Mouse (Mus musculus): ENCODE results near the gene Cst13. TPM values are rescaled to one million over a fixed set of nuclear protein-coding genes. Genes with fewer than 3 reads are reported as not detected.

The Cst13 gene
- polyA plus RNA-seq, 1 experiment from 2014 or later, result not detected

DNA sequence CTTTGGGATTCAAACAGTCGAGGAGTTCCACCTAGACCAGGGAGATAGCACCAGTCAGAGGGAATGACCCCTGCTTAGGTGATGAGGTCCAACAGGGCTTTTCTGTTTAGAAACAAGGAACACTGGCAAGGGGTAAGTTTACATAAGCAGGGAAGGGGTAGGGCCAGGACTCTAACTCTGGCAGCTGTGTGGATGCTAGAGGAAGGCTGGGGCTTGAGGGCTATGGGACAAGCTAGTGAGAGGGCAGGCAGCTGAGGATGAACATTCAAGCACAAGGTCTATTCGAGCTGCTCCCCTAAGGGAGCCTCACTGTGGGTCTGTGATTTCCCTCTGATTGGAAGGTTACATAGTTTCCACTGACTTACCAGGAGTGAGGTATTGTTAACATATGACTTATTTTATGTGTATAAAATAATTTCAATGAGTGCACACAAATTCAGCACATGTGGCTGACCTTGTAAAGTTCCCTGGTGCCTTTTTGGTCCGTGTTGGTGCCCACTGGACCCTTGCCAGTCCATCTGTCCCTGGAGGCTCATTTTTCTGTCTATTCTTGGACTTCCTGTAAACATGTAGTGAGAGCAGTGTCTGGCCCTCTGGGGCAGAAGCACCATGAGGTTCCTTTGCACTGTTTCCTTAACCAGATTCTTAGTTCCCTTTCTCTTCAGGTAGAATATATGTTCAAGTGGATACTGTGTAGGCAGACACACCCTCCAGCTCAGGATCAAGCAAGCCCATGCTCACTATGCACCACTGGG, 57.3 kb downstream of the Cst13 start:
- H3K27me3 ChIP-seq, result no peaks in the 10 kb centered on the region
- peaks cover 6% of the 10 kb centered on the region for H3K36me3 ChIP-seq
- peaks cover 29% of the 10 kb centered on the region for H3K4me1 ChIP-seq (replicated peaks)
- WGBS, result 57% methylated on average over 3 of the region's 3 CpGs
- H3K27ac ChIP-seq (replicated peaks), result no peak overlapping the region
- H3K4me3 ChIP-seq, result no peak overlapping the region
- H3K4me2 ChIP-seq, result no peak overlapping the region
- H3K9ac ChIP-seq, result no peak overlapping the region
- no peak for ATAC-seq (ENCODE audit: low read depth)
- H3K9me3 ChIP-seq, result no peaks in the 10 kb centered on the region

DNA sequence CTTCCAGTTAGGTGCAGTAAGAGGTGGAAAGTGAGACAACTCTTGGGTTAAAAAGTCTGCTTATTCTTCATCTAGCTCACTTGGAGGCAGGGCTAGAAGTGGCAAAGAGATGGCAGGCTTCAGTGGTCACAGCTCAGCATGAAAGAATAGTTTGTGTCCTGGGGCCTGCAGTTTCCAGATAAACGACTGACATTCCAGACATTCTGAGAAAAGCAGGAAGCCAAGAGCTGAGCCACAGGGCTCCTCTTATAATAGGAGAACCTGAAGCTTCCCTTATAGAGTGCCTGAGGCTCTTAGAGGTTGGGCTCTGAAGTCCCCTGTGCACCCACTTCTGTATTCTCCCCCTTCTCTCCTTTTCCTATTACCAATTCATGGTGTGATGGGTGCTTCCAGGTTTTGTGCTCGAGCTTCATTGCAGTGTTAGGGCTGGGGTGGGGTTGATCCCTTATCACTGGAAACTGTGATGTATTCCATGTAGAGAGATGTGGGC, 58.8 kb downstream of the Cst13 start:
- Histone ChIP-seq H3K4me1 (replicated peaks) (peaks cover 14% of the 10 kb centered on the region), H3K4me3 (no peak overlapping the region), H3K4me2 (no peak overlapping the region), H3K27ac (replicated peaks) (no peak overlapping the region), H3K36me3 (no peaks in the 10 kb centered on the region), H3K9ac (no peak overlapping the region), H3K9me3 (no peaks in the 10 kb centered on the region), H3K27me3 (no peaks in the 10 kb centered on the region)
- WGBS, result 12% methylated on average over 2 of the region's 2 CpGs
- ATAC-seq (ENCODE audit: low read depth), result no peak

DNA sequence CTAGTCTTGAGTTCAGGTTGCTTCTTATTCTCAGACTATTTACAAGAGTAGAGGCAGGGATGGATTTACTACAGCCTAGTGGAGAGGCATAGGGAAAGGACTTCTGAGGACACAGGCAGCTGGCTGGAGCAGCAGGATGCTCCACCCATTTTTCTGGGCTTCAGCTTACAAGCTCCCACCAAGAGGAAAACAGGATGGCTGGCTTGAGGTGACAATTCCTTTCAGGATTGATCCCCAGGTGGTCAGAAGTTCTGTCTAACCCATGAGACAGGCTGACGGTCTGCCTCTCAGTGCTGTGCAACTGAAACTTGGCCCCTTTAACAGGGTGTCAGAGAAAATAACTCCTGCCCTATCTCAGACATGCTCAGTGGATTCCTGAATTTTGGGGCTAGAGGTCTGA, 59.3 kb downstream of the Cst13 start:
- Histone ChIP-seq H3K9me3 (no peaks in the 10 kb centered on the region), H3K27me3 (no peaks in the 10 kb centered on the region), H3K9ac (no peak overlapping the region), H3K27ac (replicated peaks) (no peak overlapping the region), H3K4me2 (no peak overlapping the region), H3K4me1 (replicated peaks) (peaks cover 9% of the 10 kb centered on the region), H3K36me3 (no peaks in the 10 kb centered on the region), H3K4me3 (no peak overlapping the region)
- 46% methylated on average over 1 of the region's 1 CpGs for WGBS
- no peak for ATAC-seq (ENCODE audit: low read depth)

Other genes starting within 250 kb of the Cst13 start
- 49.2 and 56.4 TPM in 2 replicates for gene Nxt1, start 147.5 kb upstream of the Cst13 start, polyA plus RNA-seq (2015; fragmentation: Nextera tagmentation; extraction: Ambion mirVana)
- 14.6 and 18.2 TPM in 2 replicates for gene Gzf1, start 139.1 kb upstream of the Cst13 start, polyA plus RNA-seq (2015; fragmentation: Nextera tagmentation; extraction: Ambion mirVana)
- gene Napb, start 87.6 kb upstream of the Cst13 start, polyA plus RNA-seq (2015; fragmentation: Nextera tagmentation; extraction: Ambion mirVana), result 50.0 and 54.0 TPM in 2 replicates
- gene Cstl1, start 69.7 kb upstream of the Cst13 start, polyA plus RNA-seq (2015; fragmentation: Nextera tagmentation; extraction: Ambion mirVana), result not detected in 2 replicates
- not detected in 2 replicates for gene Cst11, start 48.6 kb upstream of the Cst13 start, polyA plus RNA-seq (2015; fragmentation: Nextera tagmentation; extraction: Ambion mirVana)
- gene 8030411F24Rik, start 38.1 kb upstream of the Cst13 start, polyA plus RNA-seq (2015; fragmentation: Nextera tagmentation; extraction: Ambion mirVana), result not detected in 2 replicates
- not detected in 2 replicates for gene Cst12, start 30.7 kb upstream of the Cst13 start, polyA plus RNA-seq (2015; fragmentation: Nextera tagmentation; extraction: Ambion mirVana)
- gene Cst8, start 21.3 kb upstream of the Cst13 start, polyA plus RNA-seq (2015; fragmentation: Nextera tagmentation; extraction: Ambion mirVana), result not detected in 2 replicates
- not detected in 2 replicates for gene Cst9, start 15.1 kb downstream of the Cst13 start, polyA plus RNA-seq (2015; fragmentation: Nextera tagmentation; extraction: Ambion mirVana)
- not detected in 2 replicates for gene 9230104L09Rik, start 45.0 kb downstream of the Cst13 start, polyA plus RNA-seq (2015; fragmentation: Nextera tagmentation; extraction: Ambion mirVana)
- 512 and 524 TPM in 2 replicates for gene Cst3, start 55.6 kb downstream of the Cst13 start, polyA plus RNA-seq (2015; fragmentation: Nextera tagmentation; extraction: Ambion mirVana)
- not detected in 2 replicates for gene Gm1330, start 183.2 kb downstream of the Cst13 start, polyA plus RNA-seq (2015; fragmentation: Nextera tagmentation; extraction: Ambion mirVana)
- gene Gm10750, start 197.2 kb downstream of the Cst13 start, polyA plus RNA-seq (2015; fragmentation: Nextera tagmentation; extraction: Ambion mirVana), result not detected in 2 replicates